Mouse (Mus musculus): ENCODE measurements around the gene Mfsd7a.

The Mfsd7a gene

DNA sequence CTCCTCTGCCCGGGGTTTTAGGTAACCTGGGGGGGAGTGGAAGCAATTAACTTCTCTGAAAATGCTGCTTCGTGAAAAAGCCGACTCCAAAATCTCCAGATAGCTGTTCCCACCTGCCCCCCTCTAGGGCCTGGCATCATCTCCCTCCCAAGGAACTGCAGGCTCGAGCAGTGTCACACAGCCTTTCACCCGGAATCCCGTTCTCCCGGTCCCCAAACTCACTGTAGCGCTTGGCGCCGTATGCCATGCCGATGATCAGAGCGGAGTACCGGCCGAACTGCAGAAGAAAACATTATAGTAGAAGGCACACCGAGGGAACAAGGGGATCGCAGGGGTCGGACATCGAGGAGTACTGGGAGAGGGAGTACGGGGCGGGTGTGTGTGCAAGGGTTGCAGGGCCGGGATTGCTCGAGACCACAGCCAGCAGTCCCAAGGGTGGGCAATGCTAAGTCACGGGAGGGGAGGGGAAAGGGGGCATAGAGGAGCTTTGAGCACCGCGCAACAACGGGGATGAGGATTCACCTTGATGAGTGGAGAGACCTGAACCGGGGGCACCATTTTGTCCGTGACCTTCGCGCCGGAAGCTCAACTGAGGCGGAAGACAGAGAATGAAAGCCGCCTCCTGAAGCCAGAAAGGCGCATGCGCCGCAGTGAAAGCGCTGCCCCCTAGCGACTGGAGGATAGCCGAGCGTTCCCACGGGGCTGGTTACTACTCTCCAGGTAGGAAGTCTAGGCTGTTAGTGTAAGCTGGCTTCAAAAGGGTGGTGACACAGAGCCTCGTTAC, 14.7 kb downstream of the Mfsd7a start, which contains the start of gene Atp5k:
TSS of gene Atp5k (minus strand) at position 645 of the 784 bp plus-strand sequence.
- peak; percentile 86 to 94 for DNase-seq (ENCODE audit: low spot score in 2 of 2)

GRCm38 (mm10) chr5:108431196-108431595, 17.5 kb downstream of the Mfsd7a start:
- DNase-seq (ENCODE audit: low spot score in 2 of 2): no peak

GRCm38 (mm10) chr5:108427186-108427585, 21.5 kb downstream of the Mfsd7a start:
- peak in 1 of 2 experiments; percentile 56 for DNase-seq (ENCODE audit: low spot score in 2 of 2)

- DNase-seq (ENCODE audit: low spot score in 2 of 2): no peak
These were observed 25.3 kb downstream of the Mfsd7a start for GRCm38 (mm10) chr5:108423427-108423826.

DNA sequence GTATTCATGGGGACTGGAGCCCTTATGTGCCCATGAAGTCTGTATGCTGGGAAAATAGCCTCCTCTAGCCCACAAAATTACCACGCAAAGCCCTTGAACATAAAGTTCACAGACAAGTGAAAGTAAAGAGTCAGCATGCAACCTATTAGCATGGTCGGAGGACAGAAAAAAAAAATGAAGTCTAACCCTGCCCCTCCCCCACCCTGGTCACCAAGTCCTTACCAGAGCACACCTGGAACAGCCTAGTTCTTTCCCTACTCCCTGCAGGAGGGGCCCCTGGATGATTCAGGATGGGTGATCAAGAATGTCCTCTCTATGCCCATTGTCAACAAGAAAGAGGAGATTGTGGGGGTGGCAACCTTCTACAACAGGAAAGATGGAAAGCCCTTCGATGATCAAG, 25.9 kb downstream of the Mfsd7a start:
- no peak for DNase-seq (ENCODE audit: low spot score in 2 of 2)

- no peak for DNase-seq (ENCODE audit: low spot score in 2 of 2)
These were observed 34.0 kb downstream of the Mfsd7a start for GRCm38 (mm10) chr5:108414711-108415110.

DNA sequence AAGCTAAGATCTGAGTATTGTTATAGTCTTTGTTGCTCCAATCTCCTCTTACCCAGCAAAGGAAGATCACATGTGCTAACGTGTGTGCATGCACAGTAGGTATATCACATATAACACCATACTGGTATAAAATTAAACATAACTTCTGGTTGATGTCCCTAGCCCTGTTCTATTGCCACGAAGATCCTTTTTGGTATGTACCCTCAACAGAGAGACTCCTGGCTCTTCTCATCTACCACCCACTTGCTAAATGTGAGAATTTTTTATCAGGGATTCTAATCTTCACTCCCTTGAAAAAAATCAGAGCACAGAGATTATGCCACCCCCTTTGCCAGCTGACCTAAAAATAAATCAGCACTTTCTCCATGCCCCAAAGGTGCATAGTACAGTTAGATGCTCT, 41.7 kb downstream of the Mfsd7a start:
- DNase-seq (ENCODE audit: low spot score in 2 of 2): no peak

DNA sequence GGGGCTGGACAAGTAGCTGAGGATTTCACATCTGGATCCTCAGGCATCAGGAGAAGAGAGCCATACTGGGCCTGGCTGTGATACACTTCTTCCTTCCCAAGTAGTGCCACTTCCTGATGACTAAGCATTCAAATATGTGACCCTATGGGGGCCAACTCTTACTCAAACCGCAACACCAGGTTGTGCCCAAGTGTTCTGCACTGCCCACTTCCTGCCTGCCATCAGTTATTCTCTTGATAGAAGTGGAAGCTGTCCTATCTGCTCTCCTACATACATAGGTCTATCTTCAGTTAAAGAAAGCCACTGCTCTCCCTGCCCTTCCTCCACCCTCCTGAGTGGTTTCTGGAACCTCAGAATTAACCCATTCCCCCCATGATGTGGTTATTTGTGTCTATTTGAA, 43.2 kb downstream of the Mfsd7a start:
- no peak for DNase-seq (ENCODE audit: low spot score in 2 of 2)

DNA sequence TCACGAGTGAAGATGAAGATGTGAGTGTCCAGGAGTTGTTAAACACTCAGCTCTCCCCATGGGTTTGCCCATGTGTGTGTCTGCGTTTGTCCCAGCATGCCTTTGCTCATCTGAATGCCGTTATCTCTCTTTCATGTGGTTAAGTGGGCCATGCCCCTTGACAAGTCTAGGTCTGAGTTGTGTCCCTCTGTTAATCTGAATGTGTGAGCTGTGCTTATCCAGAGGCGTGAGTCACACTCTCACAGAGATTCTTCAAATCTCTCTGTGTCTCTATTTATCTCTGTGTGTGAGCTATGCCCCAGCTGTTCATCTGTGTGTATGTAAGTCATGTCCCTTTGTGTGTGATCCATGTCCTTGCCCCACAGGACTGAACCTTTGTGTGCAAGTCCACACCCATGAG, 45.2 kb downstream of the Mfsd7a start:
- DNase-seq (ENCODE audit: low spot score in 2 of 2): no peak
